Mouse (Mus musculus): ENCODE results near the gene Auts2. TPM values are rescaled to one million over a fixed set of nuclear protein-coding genes. Genes with fewer than 3 reads are reported as not detected.

The Auts2 gene
- polyA plus RNA-seq, 1 experiment from 2014 or later, result 7.5 TPM

- no peak overlapping the region for H3K27ac ChIP-seq
- H3K9ac ChIP-seq (ENCODE audit: low read depth, low read length), result no peak overlapping the region
- H3K4me2 ChIP-seq (ENCODE audit: low read length), result no peak overlapping the region
- no peak for TF ChIP-seq CTCF (IDR thresholded peaks at IDR 0.05; ENCODE audit: low read depth)
- WGBS, result 71% methylated on average over 3 of the region's 3 CpGs
- H3K36me3 ChIP-seq (ENCODE audit: insufficient read depth, low read length), result no peaks in the 10 kb centered on the region
- H3K27me3 ChIP-seq (ENCODE audit: insufficient read depth, low read length), result no peaks in the 10 kb centered on the region
- H3K9me3 ChIP-seq (replicated peaks; ENCODE audit: low read length), result no peaks in the 10 kb centered on the region
- H3K4me3 ChIP-seq (replicated peaks; ENCODE audit: low read depth, low read length), result no peak overlapping the region
- no peak for ATAC-seq (replicated peaks; ENCODE audit: low FRiP score, low read depth)
- 0 out of 2 replicates have a peak, but pooled peaks cover 4% of the 10 kb centered on the region for H3K4me1 ChIP-seq (replicated peaks; ENCODE audit: insufficient read depth, low read length)
- no peak for DNase-seq (ENCODE audit: low spot score)
Observed at GRCm38 (mm10) chr5:131526666-131527065, 1016.5 kb downstream of the Auts2 start.

DNA sequence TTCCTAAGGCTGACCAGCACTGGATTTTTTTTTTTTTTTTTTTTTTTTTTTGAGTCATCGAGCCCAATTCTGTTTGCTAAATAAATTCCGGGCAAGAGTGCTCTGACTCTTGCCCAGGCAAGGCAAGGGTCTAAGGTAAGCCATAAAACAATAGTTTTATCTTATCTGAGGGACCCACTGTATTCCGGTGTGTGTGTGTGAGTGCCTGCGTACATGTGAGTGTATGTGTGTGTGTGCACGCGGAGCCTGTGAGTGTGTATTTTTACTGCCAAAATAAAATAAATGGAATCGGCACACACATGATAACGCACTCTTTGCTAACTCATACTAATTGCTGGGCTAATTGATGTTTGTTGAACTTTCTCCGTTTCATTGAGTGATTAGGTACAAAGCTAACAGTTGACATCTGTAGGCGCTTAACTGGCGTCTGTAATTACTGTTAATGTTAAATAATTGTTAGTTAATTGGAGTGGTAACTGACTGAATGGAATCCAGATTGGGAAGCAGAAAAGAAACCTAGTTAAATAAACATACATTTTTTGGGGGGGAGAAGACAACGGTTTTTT is 1018.2 kb downstream of the Auts2 start:
- DNase-seq (ENCODE audit: low spot score), result no peak
- Histone ChIP-seq H3K9me3 (replicated peaks; ENCODE audit: low read length) (no peaks in the 10 kb centered on the region), H3K4me2 (ENCODE audit: low read length) (no peak overlapping the region), H3K27ac (no peak overlapping the region), H3K4me3 (replicated peaks; ENCODE audit: low read depth, low read length) (no peak overlapping the region), H3K4me1 (replicated peaks; ENCODE audit: insufficient read depth, low read length) (0 out of 2 replicates have a peak, but pooled peaks cover 4% of the 10 kb centered on the region), H3K36me3 (ENCODE audit: insufficient read depth, low read length) (no peaks in the 10 kb centered on the region), H3K9ac (ENCODE audit: low read depth, low read length) (no peak overlapping the region), H3K27me3 (ENCODE audit: insufficient read depth, low read length) (no peaks in the 10 kb centered on the region)
- 62% methylated on average over 12 of the region's 12 CpGs for WGBS
- no peak for ATAC-seq (replicated peaks; ENCODE audit: low FRiP score, low read depth)
- TF ChIP-seq CTCF (IDR thresholded peaks at IDR 0.05; ENCODE audit: low read depth), result no peak

GRCm38 (mm10) chr5:131519560-131519959 is 1023.6 kb downstream of the Auts2 start:
- Histone ChIP-seq H3K9me3 (replicated peaks; ENCODE audit: low read length) (no peaks in the 10 kb centered on the region), H3K4me2 (ENCODE audit: low read length) (no peak overlapping the region), H3K4me3 (replicated peaks; ENCODE audit: low read depth, low read length) (no peak overlapping the region), H3K27ac (no peak overlapping the region), H3K9ac (ENCODE audit: low read depth, low read length) (no peak overlapping the region), H3K36me3 (ENCODE audit: insufficient read depth, low read length) (no peaks in the 10 kb centered on the region), H3K4me1 (replicated peaks; ENCODE audit: insufficient read depth, low read length) (0 out of 2 replicates have a peak, but pooled peaks cover 2% of the 10 kb centered on the region), H3K27me3 (ENCODE audit: insufficient read depth, low read length) (no peaks in the 10 kb centered on the region)
- 91% methylated on average over 3 of the region's 3 CpGs for WGBS
- no peak for TF ChIP-seq CTCF (IDR thresholded peaks at IDR 0.05; ENCODE audit: low read depth)
- no peak for DNase-seq (ENCODE audit: low spot score)
- ATAC-seq (replicated peaks; ENCODE audit: low FRiP score, low read depth), result no peak

DNA sequence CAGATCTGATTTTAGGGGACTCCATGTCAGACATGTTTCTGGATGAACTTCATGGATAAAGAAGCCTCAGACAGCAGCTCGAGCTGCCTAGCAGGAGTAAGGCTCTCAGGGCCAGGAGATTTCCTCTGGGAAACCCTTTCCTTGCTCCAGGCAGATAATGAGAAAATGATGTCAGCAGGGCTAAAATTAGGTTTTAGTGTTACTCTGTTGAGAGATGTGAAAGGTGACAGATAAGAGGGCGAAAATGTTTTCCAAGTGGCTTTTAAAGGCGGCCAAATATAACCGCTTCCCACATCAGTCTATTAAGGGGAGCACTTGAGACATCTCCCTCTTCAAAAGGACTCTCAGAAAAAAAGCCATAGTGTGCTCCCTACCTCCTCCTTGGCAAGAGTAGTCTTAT is 1025.5 kb downstream of the Auts2 start:
- Histone ChIP-seq H3K36me3 (ENCODE audit: insufficient read depth, low read length) (no peaks in the 10 kb centered on the region), H3K4me2 (ENCODE audit: low read length) (no peak overlapping the region), H3K27ac (no peak overlapping the region), H3K4me3 (replicated peaks; ENCODE audit: low read depth, low read length) (no peak overlapping the region), H3K9me3 (replicated peaks; ENCODE audit: low read length) (no peaks in the 10 kb centered on the region), H3K27me3 (ENCODE audit: insufficient read depth, low read length) (no peaks in the 10 kb centered on the region), H3K9ac (ENCODE audit: low read depth, low read length) (no peak overlapping the region), H3K4me1 (replicated peaks; ENCODE audit: insufficient read depth, low read length) (no peaks in the 10 kb centered on the region)
- no peak for ATAC-seq (replicated peaks; ENCODE audit: low FRiP score, low read depth)
- TF ChIP-seq CTCF (IDR thresholded peaks at IDR 0.05; ENCODE audit: low read depth), result no peak
- DNase-seq (ENCODE audit: low spot score), result no peak
- WGBS, result 69% methylated on average over 4 of the region's 4 CpGs

DNA sequence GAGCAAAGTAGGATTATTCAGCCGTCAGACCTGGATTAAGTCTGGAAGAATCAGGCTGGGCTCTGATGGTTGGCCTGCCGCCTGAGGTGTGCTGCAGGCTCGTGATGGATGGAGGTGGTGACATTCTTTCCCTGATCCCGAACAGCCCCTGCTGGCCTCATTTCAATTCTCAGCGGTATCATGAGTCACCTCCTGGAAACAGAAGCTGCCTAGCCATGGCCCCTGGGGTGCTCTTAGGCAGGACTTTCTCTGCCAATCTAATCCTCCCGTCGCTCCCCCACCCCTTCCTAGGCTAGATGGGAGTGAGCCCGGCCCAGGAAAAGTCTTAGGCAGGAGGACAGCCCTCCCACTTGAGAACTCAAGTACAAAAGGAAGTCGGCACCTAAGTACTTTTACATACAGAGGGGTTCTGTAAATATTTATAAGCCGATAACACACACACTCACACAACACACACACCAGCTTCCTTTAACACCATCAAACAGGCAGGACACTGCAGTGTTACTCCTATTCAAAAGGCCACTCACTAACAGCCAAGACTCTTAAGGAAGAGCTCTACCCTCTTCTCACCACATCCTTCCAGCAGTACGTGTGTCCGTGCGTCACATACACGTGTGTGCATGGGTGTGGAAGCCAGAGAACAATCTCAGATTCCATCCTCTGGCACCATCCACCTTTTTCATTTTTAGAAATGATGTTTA is 1027.3 kb downstream of the Auts2 start:
- H3K27ac ChIP-seq, result no peak overlapping the region
- H3K9me3 ChIP-seq (replicated peaks; ENCODE audit: low read length), result no peaks in the 10 kb centered on the region
- no peaks in the 10 kb centered on the region for H3K36me3 ChIP-seq (ENCODE audit: insufficient read depth, low read length)
- no peaks in the 10 kb centered on the region for H3K27me3 ChIP-seq (ENCODE audit: insufficient read depth, low read length)
- DNase-seq (ENCODE audit: low spot score) (peak; percentile 60), ATAC-seq (replicated peaks; ENCODE audit: low FRiP score, low read depth) (peak; percentile 63; the same call in 1 of the 2 replicates)
- no peaks in the 10 kb centered on the region for H3K4me1 ChIP-seq (replicated peaks; ENCODE audit: insufficient read depth, low read length)
- H3K4me2 ChIP-seq (ENCODE audit: low read length), result no peak overlapping the region
- no peak for TF ChIP-seq CTCF (IDR thresholded peaks at IDR 0.05; ENCODE audit: low read depth)
- 28% methylated on average over 14 of the region's 14 CpGs for WGBS
- no peak overlapping the region for H3K4me3 ChIP-seq (replicated peaks; ENCODE audit: low read depth, low read length)
- no peak overlapping the region for H3K9ac ChIP-seq (ENCODE audit: low read depth, low read length)

GRCm38 (mm10) chr5:131513753-131514152 is 1029.4 kb downstream of the Auts2 start:
- TF ChIP-seq CTCF (IDR thresholded peaks at IDR 0.05; ENCODE audit: low read depth), result no peak
- 76% methylated on average over 3 of the region's 3 CpGs for WGBS
- ATAC-seq (replicated peaks; ENCODE audit: low FRiP score, low read depth) (no peak), DNase-seq (ENCODE audit: low spot score) (no peak)
- H3K27ac ChIP-seq, result no peak overlapping the region
- no peaks in the 10 kb centered on the region for H3K36me3 ChIP-seq (ENCODE audit: insufficient read depth, low read length)
- H3K4me2 ChIP-seq (ENCODE audit: low read length), result no peak overlapping the region
- no peaks in the 10 kb centered on the region for H3K4me1 ChIP-seq (replicated peaks; ENCODE audit: insufficient read depth, low read length)
- no peak overlapping the region for H3K9ac ChIP-seq (ENCODE audit: low read depth, low read length)
- no peaks in the 10 kb centered on the region for H3K9me3 ChIP-seq (replicated peaks; ENCODE audit: low read length)
- H3K4me3 ChIP-seq (replicated peaks; ENCODE audit: low read depth, low read length), result no peak overlapping the region
- no peaks in the 10 kb centered on the region for H3K27me3 ChIP-seq (ENCODE audit: insufficient read depth, low read length)

Measured in kidney, postnatal 0 days (tissue).